Mouse (Mus musculus): ENCODE data around the gene Gpr158.

DNA sequence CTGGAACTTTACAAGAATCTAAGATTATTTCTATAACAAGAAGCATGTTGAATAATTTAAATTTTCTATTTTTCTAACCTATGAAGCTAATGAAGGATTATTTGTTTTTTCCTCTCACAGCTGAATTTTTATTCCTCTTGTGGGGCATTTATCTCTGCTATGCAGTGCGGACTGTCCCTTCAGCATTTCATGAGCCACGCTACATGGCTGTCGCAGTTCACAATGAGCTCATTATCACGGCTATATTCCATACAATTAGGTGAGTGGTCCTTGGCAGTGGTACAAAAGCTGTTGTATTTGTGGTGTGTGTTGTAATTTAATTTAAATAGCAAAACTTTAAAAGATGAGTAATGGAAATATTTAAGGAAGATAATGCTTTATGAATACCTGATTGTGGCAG, 443.1 kb downstream of the Gpr158 start:
- TF ChIP-seq POLR2A (IDR thresholded peaks at IDR 0.05; ENCODE audit: borderline replicate concordance, low read depth, low read length) (no peak), CTCF (IDR thresholded peaks at IDR 0.05; ENCODE audit: low read depth, low read length) (no peak)
